Mouse (Mus musculus) regulatory T cell (primary cell): ENCODE measurements around the gene Olfr1086.
"Not testable (repeated sequence)": the region's sequence is repeated elsewhere in the genome, so short reads cannot be mapped to it uniquely, and the experiment has no call there.

Source experiments
- in situ Hi-C: fragments of 300-600 bp; cut with MboI, MseI; formaldehyde crosslinking; loops from one replicate; pipeline ENCODE4 v1.15.1; 2025; ENCODE audit warnings: high pct_unique_total_duplicates

Olfr1086 gene

GRCm38 (mm10) chr2:86679992-86680391 is at the start of gene Olfr1086:
Gene Olfr1086, minus strand, starts transcription at chr2:86680092.
- in situ Hi-C loops: no loop called here

GRCm38 (mm10) chr2:86698295-86698694 is 18.4 kb upstream of the Olfr1086 start, which contains the start of gene Olfr1087:
Gene Olfr1087, minus strand, starts transcription at chr2:86698395.
- in situ Hi-C loops: no loop called here

GRCm38 (mm10) chr2:86661919-86662318 is 18.0 kb downstream of the Olfr1086 start, which contains the start of gene Olfr1085:
Gene Olfr1085, minus strand, starts transcription at chr2:86662019.
- in situ Hi-C loops: no loop called here

GRCm38 (mm10) chr2:86639625-86640024 is 40.3 kb downstream of the Olfr1086 start, which contains the start of gene Olfr1084:
Gene Olfr1084, minus strand, starts transcription at chr2:86639725.
- in situ Hi-C loops: not testable (repeated sequence)
